Mouse (Mus musculus) testis, postnatal 10 days (tissue): ENCODE measurements around the gene Spata1.

Experiments used
- DNase-seq: peaks from one replicate; pipeline ENCODE4 v3.0.0; 2021; ENCODE audit warnings: low spot score

The Spata1 gene

GRCm38 (mm10) chr3:146499431-146500002, at the start of gene Spata1, which contains the start of gene Gng5:
Spata1 (minus strand) TSS chr3:146499753.
Gng5 (plus strand) TSS chr3:146499807.
- DNase-seq = peak; percentile 97

- no peak for DNase-seq
These were observed 44.1 kb upstream of the Spata1 start for GRCm38 (mm10) chr3:146543632-146544031.

- no peak for DNase-seq
These were observed 41.1 kb upstream of the Spata1 start for GRCm38 (mm10) chr3:146540521-146541273.

GRCm38 (mm10) chr3:146534986-146535385, 35.4 kb upstream of the Spata1 start:
- DNase-seq = no peak

GRCm38 (mm10) chr3:146528335-146528734, 28.8 kb upstream of the Spata1 start:
- no peak for DNase-seq

- DNase-seq = no peak
These were observed 22.1 kb upstream of the Spata1 start for GRCm38 (mm10) chr3:146521652-146522020.

GRCm38 (mm10) chr3:146520798-146521651, 21.5 kb upstream of the Spata1 start, which contains the start of gene Rpf1:
Rpf1 (minus strand) TSS chr3:146521429.
- peak; percentile 85 for DNase-seq

- no peak for DNase-seq
These were observed 20.8 kb upstream of the Spata1 start for GRCm38 (mm10) chr3:146520226-146520797.

- no peak for DNase-seq
These were observed 7.2 kb upstream of the Spata1 start for GRCm38 (mm10) chr3:146506711-146507110.

GRCm38 (mm10) chr3:146501601-146502123, 2.1 kb upstream of the Spata1 start:
- no peak for DNase-seq

- no peak for DNase-seq
These were observed 1.3 kb upstream of the Spata1 start for GRCm38 (mm10) chr3:146500810-146501201.

GRCm38 (mm10) chr3:146500003-146500809, 653 bp upstream of the Spata1 start:
- peak; percentile 73 for DNase-seq

GRCm38 (mm10) chr3:146498989-146499388, 564 bp downstream of the Spata1 start:
- DNase-seq = no peak

GRCm38 (mm10) chr3:146494941-146495340, 4.6 kb downstream of the Spata1 start:
- DNase-seq = no peak

- DNase-seq = no peak
These were observed 13.1 kb downstream of the Spata1 start for GRCm38 (mm10) chr3:146486464-146486863.

- no peak for DNase-seq
These were observed 17.5 kb downstream of the Spata1 start for GRCm38 (mm10) chr3:146482044-146482443.

GRCm38 (mm10) chr3:146474428-146474827, 25.1 kb downstream of the Spata1 start:
- no peak for DNase-seq

- no peak for DNase-seq
These were observed 25.8 kb downstream of the Spata1 start for GRCm38 (mm10) chr3:146473741-146474140.

- no peak for DNase-seq
These were observed 26.9 kb downstream of the Spata1 start for GRCm38 (mm10) chr3:146472657-146473056.

- DNase-seq = no peak
These were observed 30.3 kb downstream of the Spata1 start for GRCm38 (mm10) chr3:146469226-146469625.

- no peak for DNase-seq
These were observed 36.6 kb downstream of the Spata1 start for GRCm38 (mm10) chr3:146462939-146463338.
